Mouse (Mus musculus): ENCODE measurements around the gene Fbln2.

Gene Fbln2

DNA sequence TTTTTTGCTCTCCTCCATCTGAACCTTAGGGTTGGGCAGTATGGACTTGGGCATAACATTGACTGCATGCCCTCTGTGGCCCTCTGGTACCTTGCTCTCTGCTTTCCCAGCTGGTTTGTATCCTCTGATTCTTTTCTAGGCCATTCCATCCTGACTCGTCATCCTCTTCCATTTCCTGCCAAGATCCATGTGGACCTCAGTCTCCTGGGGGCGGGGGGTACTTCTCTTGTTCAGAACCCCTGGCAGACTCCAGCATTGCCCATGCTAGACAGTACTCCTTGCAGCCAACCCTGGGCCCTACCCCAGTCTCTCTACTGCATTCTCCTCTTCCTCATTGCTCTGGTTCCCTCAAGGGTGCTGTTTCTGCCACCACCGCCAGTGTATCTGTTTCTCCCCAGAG lies 19.8 kb upstream of the Fbln2 start:
- no peak for DNase-seq (ENCODE audit: low spot score in 2 of 2)

DNA sequence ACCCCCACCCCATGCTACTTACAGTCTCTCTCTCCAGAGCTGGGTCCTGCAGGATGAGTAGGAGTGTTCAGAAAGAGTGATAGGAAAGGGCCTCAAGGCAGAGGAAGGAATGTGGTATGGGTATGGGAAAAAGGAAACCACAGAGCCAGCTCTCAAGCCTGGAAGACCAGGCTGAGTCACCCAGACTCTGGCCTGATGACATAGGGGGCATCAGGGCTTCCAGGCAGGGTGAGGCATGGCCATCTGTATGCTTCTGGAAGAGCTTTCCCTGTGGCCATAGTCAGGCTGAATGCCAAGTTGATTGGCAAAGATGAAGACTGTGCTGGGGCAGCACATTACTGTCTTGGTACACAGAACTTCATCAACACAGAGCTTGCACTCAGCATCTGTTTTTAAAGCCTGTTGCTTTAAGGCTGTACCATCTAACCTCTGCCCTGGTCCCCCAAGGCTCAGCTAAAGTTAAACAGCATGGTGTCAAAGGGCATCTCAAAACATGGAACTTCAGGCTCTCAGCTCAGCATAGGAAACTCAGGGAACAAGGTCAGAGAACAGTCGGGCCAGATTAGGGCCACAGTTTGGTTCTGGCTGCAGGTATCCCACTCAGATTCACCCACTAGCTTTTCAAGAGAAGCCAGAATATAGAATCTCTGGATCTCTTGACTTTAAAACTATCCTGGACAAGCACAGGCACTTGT lies 19.3 kb upstream of the Fbln2 start:
- no peak for DNase-seq (ENCODE audit: low spot score in 2 of 2)

DNA sequence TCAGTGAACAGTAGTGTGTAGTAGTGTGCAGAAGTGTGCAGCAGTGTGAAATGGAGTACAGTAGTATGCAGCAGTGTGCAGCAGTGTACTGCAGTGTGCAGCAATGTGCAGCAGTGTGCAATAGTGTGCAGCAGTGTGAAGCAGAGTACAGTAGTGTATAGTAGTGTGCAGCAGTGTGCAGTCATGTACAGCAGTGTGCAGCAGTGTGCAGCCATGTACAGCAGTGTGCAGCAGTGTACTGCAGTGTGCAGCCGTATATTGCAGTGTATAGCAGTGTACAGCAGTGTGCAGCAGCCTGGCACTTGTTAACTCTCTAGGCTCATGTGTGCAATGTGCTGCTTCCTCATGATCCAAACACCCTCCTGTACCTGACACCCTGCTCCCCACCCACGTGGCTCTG lies 13.8 kb upstream of the Fbln2 start:
- DNase-seq (ENCODE audit: low spot score in 2 of 2), result no peak

- DNase-seq (ENCODE audit: low spot score in 2 of 2), result no peak
These were observed 11.6 kb upstream of the Fbln2 start for GRCm38 (mm10) chr6:91200429-91201188.

DNA sequence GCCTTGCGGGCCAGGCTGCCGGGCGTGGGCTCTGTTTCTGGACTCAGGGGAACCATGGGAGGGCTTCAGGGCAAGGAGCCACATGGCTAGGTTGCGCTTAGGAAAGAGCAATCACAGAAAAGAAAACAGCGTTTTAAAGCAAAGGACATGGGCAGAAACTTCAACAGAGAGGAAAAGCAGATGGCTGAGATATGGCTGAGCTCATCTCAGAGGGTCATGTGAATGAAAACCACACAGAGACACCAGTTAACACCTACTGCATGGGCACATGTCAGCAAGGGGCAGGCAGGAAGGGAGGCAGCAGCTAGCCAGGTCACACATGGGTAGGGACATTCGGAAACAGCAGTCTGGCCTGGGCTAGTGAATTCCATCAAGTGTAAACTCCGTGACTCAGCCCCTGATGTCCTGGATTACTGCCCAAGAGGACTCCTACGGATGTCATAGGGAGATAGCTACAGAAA lies 10.3 kb upstream of the Fbln2 start:
- DNase-seq (ENCODE audit: low spot score in 2 of 2), result no peak

DNA sequence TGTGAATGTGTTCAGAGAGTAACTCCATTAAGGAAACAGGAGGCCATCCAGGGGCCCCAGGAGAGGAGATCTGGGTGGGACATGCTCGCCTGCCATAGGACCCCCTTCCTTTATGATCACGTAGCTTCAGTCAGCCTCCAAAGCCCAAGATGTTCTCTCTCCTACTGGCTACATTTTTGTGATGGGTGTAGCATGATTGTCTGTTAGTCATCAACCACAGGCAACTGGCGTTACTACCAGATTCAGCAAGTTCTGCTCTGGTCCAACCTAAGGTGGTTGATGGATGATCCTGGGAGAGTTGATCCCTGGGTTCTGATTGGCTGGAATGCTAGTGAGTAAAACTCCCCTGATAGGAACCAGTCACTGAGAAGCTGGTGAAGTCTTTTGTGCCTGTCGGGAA lies 9.7 kb upstream of the Fbln2 start:
- no peak for DNase-seq (ENCODE audit: low spot score in 2 of 2)

DNA sequence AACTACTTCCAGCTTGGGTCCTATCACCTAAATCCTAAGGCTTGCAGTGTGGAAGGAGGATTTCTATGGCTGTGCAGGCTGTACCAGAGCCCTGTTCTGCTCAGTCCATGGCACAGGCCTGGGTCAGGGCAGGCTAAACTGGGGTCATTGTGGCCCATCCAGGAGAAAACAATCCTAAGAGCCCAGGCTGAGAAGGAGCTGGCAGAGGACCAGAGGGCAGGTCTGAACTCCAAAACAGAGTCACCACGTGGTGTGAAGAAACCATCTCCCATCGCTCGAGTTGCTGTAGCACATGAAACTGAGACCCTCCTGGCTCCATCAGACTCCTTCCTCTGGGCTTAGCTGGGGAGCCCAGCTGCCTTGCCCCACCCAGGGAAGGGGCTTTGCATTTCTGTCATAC lies 6.9 kb upstream of the Fbln2 start:
- DNase-seq (ENCODE audit: low spot score in 2 of 2), result no peak

- no peak for DNase-seq (ENCODE audit: low spot score in 2 of 2)
These were observed 6.5 kb upstream of the Fbln2 start for GRCm38 (mm10) chr6:91205791-91206190.

GRCm38 (mm10) chr6:91207491-91207890 lies 4.8 kb upstream of the Fbln2 start:
- no peak for DNase-seq (ENCODE audit: low spot score in 2 of 2)

DNA sequence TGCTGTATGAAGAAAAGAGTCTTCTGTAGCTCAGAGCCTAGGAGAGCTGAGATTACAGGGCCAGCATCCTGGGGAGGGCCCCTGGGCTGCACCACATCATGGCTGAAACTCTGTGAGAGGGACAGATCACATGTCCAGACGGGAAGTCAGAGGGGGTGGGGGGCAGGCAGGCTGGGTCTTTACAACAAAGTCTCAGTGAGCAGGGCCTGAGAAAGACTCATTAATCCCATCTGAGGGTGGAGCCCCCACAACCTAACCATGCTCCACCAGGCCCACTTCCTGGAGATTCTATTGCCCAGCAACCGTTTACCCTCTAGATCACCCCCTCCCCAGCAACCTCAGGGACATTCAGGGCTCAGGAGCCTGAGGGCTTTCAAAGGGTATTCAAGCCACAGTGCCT lies 2.5 kb upstream of the Fbln2 start:
- DNase-seq (ENCODE audit: low spot score in 2 of 2), result no peak

- DNase-seq (ENCODE audit: low spot score in 2 of 2), result no peak
These were observed 1.4 kb upstream of the Fbln2 start for GRCm38 (mm10) chr6:91210852-91211251.

GRCm38 (mm10) chr6:91212571-91212970 lies 316 bp downstream of the Fbln2 start:
- no peak for DNase-seq (ENCODE audit: low spot score in 2 of 2)

GRCm38 (mm10) chr6:91213287-91214218 lies 1.3 kb downstream of the Fbln2 start:
- no peak for DNase-seq (ENCODE audit: low spot score in 2 of 2)

- DNase-seq (ENCODE audit: low spot score in 2 of 2), result no peak
These were observed 3.2 kb downstream of the Fbln2 start for GRCm38 (mm10) chr6:91215454-91215853.

DNA sequence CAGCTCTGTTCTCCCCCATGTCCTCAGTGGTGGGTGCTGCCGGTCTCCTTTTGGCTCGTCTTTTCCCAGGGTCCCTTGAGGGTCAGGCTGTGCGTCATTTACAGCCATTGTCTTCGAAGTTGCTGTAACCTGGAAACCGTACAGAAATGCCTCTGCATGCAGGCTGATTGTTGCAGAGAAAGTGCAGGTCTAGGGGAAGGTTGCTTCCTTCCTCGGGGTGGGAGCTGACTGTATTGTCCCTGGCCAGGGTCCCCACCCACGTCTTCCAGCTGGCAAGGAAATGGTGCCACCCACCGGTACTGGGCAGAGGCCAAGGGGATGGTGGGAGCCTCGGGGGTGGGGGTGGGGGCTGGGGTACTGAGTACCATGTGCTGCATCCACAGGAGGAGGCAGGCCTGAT lies 6.2 kb downstream of the Fbln2 start:
- DNase-seq (ENCODE audit: low spot score in 2 of 2), result no peak

DNA sequence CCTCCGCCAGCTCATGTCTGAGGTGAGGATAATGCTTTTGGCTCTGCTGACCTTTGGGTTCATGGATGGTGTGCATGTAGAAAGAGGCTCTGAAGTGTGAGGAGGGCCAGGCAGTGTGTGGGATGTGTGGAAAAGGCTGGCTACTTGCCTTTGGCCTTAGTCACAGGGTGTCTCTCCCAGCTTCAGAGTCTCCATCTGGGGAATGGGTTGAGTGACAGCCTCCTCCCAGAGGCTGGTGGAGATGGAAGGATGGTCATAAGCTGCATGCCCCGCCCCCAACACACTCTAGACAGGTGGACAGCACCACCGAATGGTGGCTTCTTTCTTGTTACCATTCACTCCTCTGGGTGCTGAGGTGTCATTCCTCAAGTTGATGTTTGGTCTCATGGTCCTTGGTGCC lies 6.6 kb downstream of the Fbln2 start:
- no peak for DNase-seq (ENCODE audit: low spot score in 2 of 2)

GRCm38 (mm10) chr6:91220062-91220461 lies 7.8 kb downstream of the Fbln2 start:
- no peak for DNase-seq (ENCODE audit: low spot score in 2 of 2)

DNA sequence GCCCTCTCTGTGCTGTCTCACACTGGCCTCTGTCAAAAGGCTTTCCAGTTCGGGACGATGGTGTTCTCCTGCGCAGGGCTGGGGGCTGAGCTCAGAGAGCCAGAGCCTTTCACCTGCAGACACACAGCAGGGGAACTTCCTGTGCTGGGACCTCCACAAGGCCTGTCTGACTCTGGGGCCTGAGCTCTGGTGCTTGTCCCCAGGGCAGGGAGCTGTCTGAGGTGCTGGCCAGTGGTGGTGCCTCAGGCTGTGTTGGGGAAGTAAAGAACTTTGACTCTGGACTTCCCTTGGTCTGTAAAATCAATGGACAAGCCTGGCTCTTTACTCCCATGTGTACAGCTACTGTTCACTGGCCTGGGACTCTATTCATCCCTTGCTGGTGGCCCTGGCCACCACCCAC lies 8.8 kb downstream of the Fbln2 start:
- DNase-seq (ENCODE audit: low spot score in 2 of 2), result no peak

DNA sequence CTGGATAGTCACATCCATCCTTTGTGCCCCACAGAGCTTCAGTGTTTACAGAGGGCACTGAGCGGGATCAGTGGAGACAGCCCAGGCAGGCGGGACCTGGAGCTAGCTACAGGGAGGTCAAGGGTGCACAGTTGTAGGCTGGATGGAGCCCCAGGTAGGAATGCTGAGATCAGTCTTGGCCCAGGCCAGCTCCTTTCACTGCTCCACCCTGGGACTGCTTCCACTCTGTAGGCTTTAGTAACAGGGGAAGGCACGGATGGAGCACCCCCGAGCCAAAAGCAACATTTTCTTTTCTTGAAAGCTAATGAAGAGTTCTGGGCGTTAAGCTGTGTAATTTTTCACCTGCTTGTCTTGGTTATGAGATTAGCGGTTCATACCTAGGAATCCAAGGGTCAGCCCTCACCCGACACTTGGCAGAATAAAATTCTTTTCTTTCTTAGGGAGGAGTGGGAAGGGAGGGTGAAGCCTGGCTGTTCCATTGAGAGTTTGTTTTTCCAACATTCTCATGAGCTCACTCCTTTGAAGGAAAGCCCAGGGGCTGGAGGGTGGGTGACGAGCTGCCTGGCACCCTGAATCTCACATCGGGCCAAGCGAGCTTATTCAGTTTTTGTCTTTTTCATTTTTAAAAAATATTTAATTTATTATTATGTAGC lies 10.6 kb downstream of the Fbln2 start:
- DNase-seq (ENCODE audit: low spot score in 2 of 2), result no peak

DNA sequence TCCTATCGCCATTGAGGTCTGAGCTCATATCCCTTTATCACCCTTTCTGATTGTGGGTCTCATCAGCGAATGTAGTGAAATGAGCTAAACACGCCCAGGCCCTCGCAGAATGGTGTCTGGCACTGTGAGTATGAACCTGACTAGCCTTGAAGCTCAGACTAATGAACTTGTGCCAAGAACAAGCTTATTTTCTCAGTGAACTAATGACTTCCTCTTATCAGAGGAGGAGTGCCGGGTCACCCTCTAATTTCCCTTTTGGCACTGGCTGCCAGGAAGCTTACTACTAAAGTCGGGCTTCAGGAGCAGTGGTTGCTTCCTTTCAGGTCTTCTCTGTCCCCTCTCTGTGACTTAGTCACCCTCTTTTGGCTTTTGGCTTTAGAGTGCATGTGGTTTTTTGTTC lies 12.7 kb downstream of the Fbln2 start:
- no peak for DNase-seq (ENCODE audit: low spot score in 2 of 2)

GRCm38 (mm10) chr6:91225346-91225745 lies 13.1 kb downstream of the Fbln2 start:
- no peak for DNase-seq (ENCODE audit: low spot score in 2 of 2)

DNA sequence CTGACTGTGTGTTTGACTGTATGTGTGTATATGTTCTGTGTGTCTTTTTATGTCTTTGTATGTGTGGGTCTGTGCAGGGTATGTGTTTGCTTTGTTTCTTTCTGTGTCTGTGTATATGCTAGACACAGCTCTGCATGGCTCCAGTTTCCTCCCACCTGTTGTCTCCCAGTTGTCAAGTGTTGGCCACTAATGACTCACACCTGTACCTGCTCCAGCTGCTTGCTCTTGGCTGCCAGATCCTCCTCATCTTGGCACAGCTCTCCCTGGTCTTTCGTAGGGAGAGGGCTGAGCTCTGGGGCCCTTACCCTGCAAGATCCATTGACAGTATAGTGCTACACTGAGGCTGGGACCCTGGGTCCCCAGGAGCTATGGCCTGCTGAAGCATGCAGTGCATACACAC lies 13.8 kb downstream of the Fbln2 start:
- DNase-seq (ENCODE audit: low spot score in 2 of 2), result no peak
